ENCODE assay signal across 7 mouse cellular contexts in genomic region chr4:73791186-73791540, GRCm38 (mm10). TPM values are rescaled to one million over a fixed set of nuclear protein-coding genes. Genes with fewer than 3 reads are reported as not detected.
A peak's percentile ranks its signal among the peaks of the same experiment; 100 is the strongest.
DNase-seq lines count a peak whose midpoint lies in the region; ATAC-seq and TF ChIP-seq lines count a peak whose summit lies in the region.

No protein-coding gene starts in this region.

- no peak for TF ChIP-seq CTCF in lung, postnatal 0 days (IDR thresholded peaks at IDR 0.05)
- no peak for TF ChIP-seq CTCF in heart, postnatal 0 days (IDR thresholded peaks at IDR 0.05; ENCODE audit: low read depth)

- H3K27me3 ChIP-seq in lung, postnatal 0 days (replicated peaks; ENCODE audit: insufficient read depth, low read length), result no peaks in the 10 kb centered on the region
- peaks cover 19% of the 10 kb centered on the region for H3K27me3 ChIP-seq in heart, postnatal 0 days (ENCODE audit: control insufficient read depth, insufficient read depth, low read length)
- H3K27me3 ChIP-seq in liver, embryonic 12.5 days (replicated peaks), result peaks cover 12% of the 10 kb centered on the region
- H3K27me3 ChIP-seq in stomach, embryonic 16.5 days (ENCODE audit: control insufficient read depth, insufficient read depth, low read length), result no peaks in the 10 kb centered on the region

- no peak for DNase-seq in lung, postnatal 0 days (ENCODE audit: low spot score)
- no peak for DNase-seq in lung, postnatal 14 days
- DNase-seq in heart, postnatal 0 days (ENCODE audit: low spot score), result no peak
- DNase-seq in yolk sac, embryonic 10.5 days (ENCODE audit: low spot score), result no peak

- no peak for ATAC-seq in lung, postnatal 0 days
- no peak for ATAC-seq in heart, postnatal 0 days (ENCODE audit: insufficient read depth, low read depth)
- no peak for ATAC-seq in liver, embryonic 12.5 days
- ATAC-seq in stomach, embryonic 16.5 days (ENCODE audit: insufficient read depth, low FRiP score), result no peak
- no peak for ATAC-seq in erythroblast, adult 5-6 weeks (replicated peaks; ENCODE audit: low FRiP score, poor library complexity, severe bottlenecking)

- H3K27ac ChIP-seq in lung, postnatal 0 days (ENCODE audit: low read length), result no peak overlapping the region
- no peak overlapping the region for H3K27ac ChIP-seq in heart, postnatal 0 days (ENCODE audit: low read depth)
- H3K27ac ChIP-seq in liver, embryonic 12.5 days, result no peak overlapping the region
- H3K27ac ChIP-seq in stomach, embryonic 16.5 days (ENCODE audit: low read length), result 0 out of 2 replicates have a peak overlapping the region, but pooled peaks have one; percentile 46

- no peak for TF ChIP-seq EP300 in lung, postnatal 0 days (IDR thresholded peaks at IDR 0.05)
- TF ChIP-seq EP300 in heart, postnatal 0 days (IDR thresholded peaks at IDR 0.05; ENCODE audit: low read depth), result no peak

- H3K4me2 ChIP-seq in lung, postnatal 0 days (replicated peaks; ENCODE audit: low read depth, low read length), result peak overlapping the region; percentile 76
- peak overlapping the region; percentile 70 for H3K4me2 ChIP-seq in heart, postnatal 0 days (ENCODE audit: low read depth, low read length)
- peak overlapping the region; percentile 65 for H3K4me2 ChIP-seq in liver, embryonic 12.5 days
- H3K4me2 ChIP-seq in stomach, embryonic 16.5 days (ENCODE audit: low read depth, low read length), result peak overlapping the region; percentile 94

- no peak overlapping the region for H3K9ac ChIP-seq in lung, postnatal 0 days (replicated peaks; ENCODE audit: low read depth)
- H3K9ac ChIP-seq in heart, postnatal 0 days (replicated peaks; ENCODE audit: low read depth, low read length), result no peak overlapping the region
- H3K9ac ChIP-seq in liver, embryonic 12.5 days, result no peak overlapping the region
- peak overlapping the region; percentile 76 for H3K9ac ChIP-seq in stomach, embryonic 16.5 days (ENCODE audit: low read length)

- 4% methylated on average over 3 of the region's 3 CpGs for whole genome bisulfite sequencing in lung, postnatal 0 days
- 17% methylated on average over 3 of the region's 3 CpGs for WGBS in heart, postnatal 0 days
- WGBS in liver, embryonic 12.5 days (ENCODE audit: insufficient replicate concordance), result 28% methylated on average over 3 of the region's 3 CpGs
- 20% methylated on average over 3 of the region's 3 CpGs for WGBS in stomach, embryonic 16.5 days

- no peaks in the 10 kb centered on the region for H3K9me3 ChIP-seq in lung, postnatal 0 days (ENCODE audit: low read length)
- H3K9me3 ChIP-seq in heart, postnatal 0 days (replicated peaks; ENCODE audit: control insufficient read depth, low read length), result no peaks in the 10 kb centered on the region
- H3K9me3 ChIP-seq in liver, embryonic 12.5 days (replicated peaks), result no peaks in the 10 kb centered on the region
- H3K9me3 ChIP-seq in stomach, embryonic 16.5 days (replicated peaks; ENCODE audit: control insufficient read depth, low read length), result no peaks in the 10 kb centered on the region

- no peaks in the 10 kb centered on the region for H3K4me1 ChIP-seq in lung, postnatal 0 days (ENCODE audit: insufficient read depth, low read depth, low read length)
- peaks cover 8% of the 10 kb centered on the region; the same call in 1 of the 2 replicates for H3K4me1 ChIP-seq in heart, postnatal 0 days (ENCODE audit: control insufficient read depth, insufficient read depth)
- no peaks in the 10 kb centered on the region for H3K4me1 ChIP-seq in liver, embryonic 12.5 days
- H3K4me1 ChIP-seq in stomach, embryonic 16.5 days (ENCODE audit: control insufficient read depth, insufficient read depth, low read length), result 0 out of 2 replicates have a peak, but pooled peaks cover 5% of the 10 kb centered on the region

- peak overlapping the region; percentile 43 for H3K4me3 ChIP-seq in lung, postnatal 0 days (ENCODE audit: low read depth, low read length)
- H3K4me3 ChIP-seq in heart, postnatal 0 days (ENCODE audit: low read depth, low read length), result peak overlapping the region; percentile 49
- peak overlapping the region; percentile 43 for H3K4me3 ChIP-seq in liver, embryonic 12.5 days
- peak overlapping the region; percentile 60 for H3K4me3 ChIP-seq in stomach, embryonic 16.5 days (replicated peaks; ENCODE audit: low read length)

- no peaks in the 10 kb centered on the region for H3K36me3 ChIP-seq in lung, postnatal 0 days (ENCODE audit: insufficient read depth, low read length)
- H3K36me3 ChIP-seq in heart, postnatal 0 days (replicated peaks; ENCODE audit: control insufficient read depth, insufficient read depth, low read length), result no peaks in the 10 kb centered on the region
- no peaks in the 10 kb centered on the region for H3K36me3 ChIP-seq in liver, embryonic 12.5 days
- H3K36me3 ChIP-seq in stomach, embryonic 16.5 days (ENCODE audit: control insufficient read depth, insufficient read depth, low read length), result no peaks in the 10 kb centered on the region

RNA-seq across cellular contexts. Expression of gene Rasef, which starts 0.4 kb away (rescaled TPM):
- polyA plus RNA-seq in lung, postnatal 0 days (2015; fragmentation: Nextera tagmentation; extraction: Ambion mirVana), result 3.4 and 4.1 TPM in 2 replicates
- total RNA-seq in heart, postnatal 0 days (2014; rRNA removed; ENCODE audit: low replicate concordance), result 0.19 and 2.1 TPM in 2 replicates
- 0.14 and 0.22 TPM in 2 replicates for polyA plus RNA-seq in heart, postnatal 0 days (2015; fragmentation: Nextera tagmentation; extraction: Ambion mirVana)
- polyA plus RNA-seq in liver, embryonic 12.5 days (2016; fragmentation: Nextera tagmentation; extraction: Ambion mirVana), result 0.11 TPM in 1 of 2 replicates, not detected in the other
- polyA plus RNA-seq in stomach, embryonic 16.5 days (2015; fragmentation: Nextera tagmentation; extraction: Ambion mirVana), result 9.8 and 10.8 TPM in 2 replicates
- total RNA-seq in erythroblast, adult 5-6 weeks (2015; ENCODE audit: low replicate concordance), result not detected in 2 replicates
- total RNA-seq in erythroblast, adult 5-6 weeks (2017; ENCODE audit: low replicate concordance), result not detected in 2 replicates
